Mouse (Mus musculus) heart, embryonic 15.5 days (tissue): Measurements from ENCODE around the gene Supt5. TPM values are rescaled to one million over a fixed set of nuclear protein-coding genes. Genes with fewer than 3 reads are reported as not detected.

Source experiments
- ATAC-seq: fragments of 200-750 bp; cut with Nextera tagmentation; replicated peaks from 2 replicates; pipeline ENCODE4 v1.8.0; 2017; ENCODE audit warnings: low read depth, moderate TSS enrichment; ENCODE audit not compliant: insufficient number of reproducible peaks, insufficient read depth, low FRiP score
- H3K27ac ChIP-seq: fragments of 300-500 bp; sonication (generic); 2 replicates; pipeline ENCODE4 v1.5.1; 2015; ENCODE audit warnings: mild to moderate bottlenecking, inconsistent platforms
- H3K27me3 ChIP-seq: fragments of 300-500 bp; sonication (generic); 2 replicates; pipeline ENCODE4 v1.6.1; 2015; ENCODE audit warnings: inconsistent platforms
- H3K36me3 ChIP-seq: fragments of 300-500 bp; sonication (generic); 2 replicates; pipeline ENCODE4 v1.6.1; 2015; ENCODE audit warnings: mild to moderate bottlenecking, inconsistent platforms
- H3K4me1 ChIP-seq: fragments of 300-500 bp; sonication (generic); replicated peaks from 2 replicates; pipeline ENCODE4 v1.6.1; 2015; ENCODE audit warnings: inconsistent platforms
- H3K4me2 ChIP-seq: fragments of 300-500 bp; sonication (generic); 2 replicates; pipeline ENCODE4 v1.6.1; 2015; ENCODE audit warnings: inconsistent platforms, mild to moderate bottlenecking, moderate library complexity
- H3K4me3 ChIP-seq: fragments of 300-500 bp; sonication (generic); 2 replicates; pipeline ENCODE4 v1.5.1; 2015; ENCODE audit warnings: mild to moderate bottlenecking, inconsistent platforms
- H3K9ac ChIP-seq: fragments of 300-500 bp; sonication (generic); 2 replicates; pipeline ENCODE4 v1.6.1; 2015; ENCODE audit warnings: mild to moderate bottlenecking, inconsistent platforms
- H3K9me3 ChIP-seq: fragments of 300-500 bp; sonication (generic); replicated peaks from 2 replicates; pipeline ENCODE4 v1.6.1; 2016; ENCODE audit warnings: inconsistent platforms
- WGBS: fragments of 180-500 bp; shearing (Covaris S2); methylation state at CpG from one replicate; pipeline ENCODE4 v1.1.7; 2015; ENCODE audit warnings: mixed read lengths; 5-methylcytosine and 5-hydroxymethylcytosine counted together
- polyA plus RNA-seq: library from polyadenylated mRNA; unstranded; fragments of >200 nt; fragmentation: Nextera tagmentation; extraction: Ambion mirVana; gene quantifications from 2 replicates; pipeline ENCODE4 v1.2.1, GENCODE M21; 2015

Supt5 gene
- polyA plus RNA-seq, 1 experiment from 2014 or later: 52.0 TPM

GRCm38 (mm10) chr7:28311926-28312543, 26.5 kb downstream of the Supt5 start, which contains the start of gene Timm50:
Timm50 (minus strand) TSS chr7:28312072.
- peak within 1 kb of the TSS; percentile 94 for H3K9ac ChIP-seq
- H3K9me3 ChIP-seq: no peaks in the 10 kb centered on the region
- no peaks in the 10 kb centered on the region for H3K27me3 ChIP-seq
- WGBS: under 1% methylated on average over 45 of the region's 45 CpGs
- peak; percentile 95 for ATAC-seq
- peaks cover 61% of the 10 kb centered on the region for H3K36me3 ChIP-seq
- peaks cover 17% of the 10 kb centered on the region for H3K4me1 ChIP-seq
- peak within 1 kb of the TSS; percentile 89 for H3K4me2 ChIP-seq
- H3K4me3 ChIP-seq: peak within 1 kb of the TSS; percentile 86
- H3K27ac ChIP-seq: peak within 1 kb of the TSS; percentile 75

GRCm38 (mm10) chr7:28311151-28311925, 27.2 kb downstream of the Supt5 start:
- H3K27me3 ChIP-seq: no peaks in the 10 kb centered on the region
- H3K4me2 ChIP-seq: peak overlapping the region; percentile 89
- peak overlapping the region; percentile 94 for H3K9ac ChIP-seq
- peaks cover 61% of the 10 kb centered on the region for H3K36me3 ChIP-seq
- peaks cover 17% of the 10 kb centered on the region for H3K4me1 ChIP-seq
- H3K27ac ChIP-seq: peak overlapping the region; percentile 75
- H3K9me3 ChIP-seq: no peaks in the 10 kb centered on the region
- ATAC-seq: peak; percentile 51
- 3% methylated on average over 35 of the region's 35 CpGs for WGBS
- H3K4me3 ChIP-seq: peak overlapping the region; percentile 86

- Histone ChIP-seq H3K4me3 (no peak overlapping the region), H3K9ac (no peak overlapping the region), H3K27me3 (no peaks in the 10 kb centered on the region), H3K4me1 (peaks cover 17% of the 10 kb centered on the region), H3K36me3 (peaks cover 61% of the 10 kb centered on the region), H3K4me2 (no peak overlapping the region), H3K9me3 (no peaks in the 10 kb centered on the region), H3K27ac (no peak overlapping the region)
- no peak for ATAC-seq
- 65% methylated on average over 9 of the region's 9 CpGs for WGBS
Observed at GRCm38 (mm10) chr7:28309737-28310136, 28.8 kb downstream of the Supt5 start.

DNA sequence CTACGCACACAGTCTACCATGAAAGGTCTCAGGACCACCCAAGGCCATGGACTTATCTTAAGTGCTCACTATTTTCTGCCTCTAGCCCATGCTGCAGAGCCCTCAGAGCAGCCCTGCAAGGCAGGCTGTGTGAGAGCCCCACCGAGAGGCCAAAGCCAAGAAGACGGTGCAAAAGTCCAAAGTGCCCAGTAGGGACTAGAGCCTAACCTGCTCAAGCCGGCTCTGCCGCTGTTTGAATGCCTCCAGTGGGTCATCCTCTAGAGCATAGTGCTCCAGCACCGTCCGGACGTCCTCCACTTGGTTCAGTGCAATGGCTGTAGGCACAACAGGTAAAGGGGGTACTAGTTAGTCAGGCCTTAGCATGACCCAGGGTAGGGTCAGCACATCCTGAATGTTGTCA, 32.3 kb downstream of the Supt5 start:
- no peak overlapping the region for H3K27ac ChIP-seq
- peaks cover 22% of the 10 kb centered on the region for H3K4me1 ChIP-seq
- no peak overlapping the region for H3K4me2 ChIP-seq
- ATAC-seq: no peak
- no peak overlapping the region for H3K4me3 ChIP-seq
- H3K36me3 ChIP-seq: peaks cover 54% of the 10 kb centered on the region
- WGBS: 90% methylated on average over 8 of the region's 8 CpGs
- H3K9me3 ChIP-seq: no peaks in the 10 kb centered on the region
- H3K9ac ChIP-seq: no peak overlapping the region
- H3K27me3 ChIP-seq: peaks cover 21% of the 10 kb centered on the region

GRCm38 (mm10) chr7:28305641-28306040, 32.9 kb downstream of the Supt5 start:
- peaks cover 27% of the 10 kb centered on the region for H3K27me3 ChIP-seq

GRCm38 (mm10) chr7:28301616-28302433, 36.7 kb downstream of the Supt5 start, which contains the start of gene Dll3:
Dll3 (minus strand) TSS chr7:28302238.
- H3K27ac ChIP-seq: no peak within 1 kb of the TSS
- peak within 1 kb of the TSS; percentile 65 for H3K4me2 ChIP-seq
- H3K4me1 ChIP-seq: peaks cover 13% of the 10 kb centered on the region; the same call in 1 of the 2 replicates
- WGBS: 3% methylated on average over 30 of the region's 30 CpGs
- ATAC-seq: 0 out of 2 replicates have a peak, but pooled peaks have one; percentile 51
- peaks cover 22% of the 10 kb centered on the region for H3K36me3 ChIP-seq
- H3K4me3 ChIP-seq: peak within 1 kb of the TSS; percentile 41
- H3K9me3 ChIP-seq: no peaks in the 10 kb centered on the region
- peaks cover 65% of the 10 kb centered on the region for H3K27me3 ChIP-seq
- peak within 1 kb of the TSS; percentile 35 for H3K9ac ChIP-seq

More at GRCm38 (mm10) chr7:28305641-28306040, 32.9 kb downstream of the Supt5 start:
- Histone ChIP-seq H3K27ac (no peak overlapping the region), H3K4me3 (no peak overlapping the region), H3K4me2 (no peak overlapping the region), H3K36me3 (peaks cover 54% of the 10 kb centered on the region), H3K4me1 (peaks cover 17% of the 10 kb centered on the region), H3K9me3 (no peaks in the 10 kb centered on the region), H3K9ac (no peak overlapping the region)
- 88% methylated on average over 10 of the region's 10 CpGs for WGBS
- ATAC-seq: no peak

DNA sequence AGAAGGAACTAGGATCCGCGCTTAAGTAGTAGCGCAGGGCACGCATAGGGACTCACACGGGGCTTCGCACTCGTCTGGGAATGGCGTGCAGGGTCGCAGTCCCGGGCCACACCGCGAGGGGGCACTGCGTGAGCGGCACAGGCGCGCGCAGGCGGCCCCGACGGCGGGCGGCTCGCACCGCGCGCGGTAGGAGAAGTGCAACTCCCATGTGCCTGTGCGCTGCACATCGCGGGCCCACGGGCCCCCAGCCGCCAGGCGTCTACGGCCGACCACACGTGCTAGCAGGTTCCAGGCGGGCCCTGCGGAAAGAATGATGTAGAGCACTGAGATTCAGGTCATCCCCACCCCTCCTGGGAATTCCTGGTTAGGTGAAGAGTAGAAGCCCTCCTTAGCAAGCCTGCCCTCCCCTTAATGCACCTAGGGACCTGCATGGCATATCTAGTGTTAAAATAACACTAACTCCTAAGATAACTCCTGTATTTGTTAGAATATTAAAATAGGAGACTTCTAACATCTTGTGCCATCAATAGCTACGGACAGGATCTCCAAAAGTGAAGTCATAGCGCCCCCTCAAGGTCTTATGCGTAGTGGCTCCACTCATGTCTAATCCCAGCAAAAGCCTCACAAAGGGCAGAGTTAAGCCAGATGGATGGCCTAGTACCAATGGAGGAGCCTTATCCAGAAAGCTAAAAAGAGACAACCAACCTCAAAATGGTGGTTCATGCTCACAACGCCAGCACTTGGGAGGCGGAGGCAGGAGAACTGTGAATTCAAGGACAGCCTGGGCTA, 39.5 kb downstream of the Supt5 start:
- Histone ChIP-seq H3K27ac (no peak overlapping the region), H3K4me3 (0 out of 2 replicates have a peak overlapping the region, but pooled peaks have one; percentile 14), H3K4me1 (peaks cover 20% of the 10 kb centered on the region), H3K36me3 (no peaks in the 10 kb centered on the region), H3K9me3 (no peaks in the 10 kb centered on the region), H3K4me2 (peak overlapping the region; percentile 19; the same call in 1 of the 2 replicates), H3K9ac (no peak overlapping the region), H3K27me3 (peaks cover 92% of the 10 kb centered on the region)
- WGBS: 34% methylated on average over 43 of the region's 43 CpGs
- no peak for ATAC-seq

- H3K4me1 ChIP-seq: peaks cover 19% of the 10 kb centered on the region
- no peaks in the 10 kb centered on the region for H3K36me3 ChIP-seq
- H3K9me3 ChIP-seq: no peaks in the 10 kb centered on the region
- peak overlapping the region; percentile 46 for H3K9ac ChIP-seq
- H3K27me3 ChIP-seq: peaks cover 99% of the 10 kb centered on the region
- H3K4me2 ChIP-seq: peak overlapping the region; percentile 89
- H3K27ac ChIP-seq: no peak overlapping the region
- ATAC-seq: peak; percentile 49; the same call in 1 of the 2 replicates
- whole genome bisulfite sequencing: 6% methylated on average over 58 of the region's 63 CpGs
- peak overlapping the region; percentile 57 for H3K4me3 ChIP-seq
Observed at GRCm38 (mm10) chr7:28294481-28294880, 44.1 kb downstream of the Supt5 start.

- ATAC-seq: no peak
- peak within 1 kb of the TSS; percentile 22 for H3K9ac ChIP-seq
- WGBS: 1% methylated on average over 52 of the region's 52 CpGs
Observed at GRCm38 (mm10) chr7:28290638-28291590, 47.6 kb downstream of the Supt5 start, which contains the start of gene Selenov. Selenov (minus strand) TSS chr7:28291186.

More at GRCm38 (mm10) chr7:28290638-28291590, 47.6 kb downstream of the Supt5 start, which contains the start of gene Selenov:
- Histone ChIP-seq H3K4me1 (peaks cover 19% of the 10 kb centered on the region), H3K36me3 (no peaks in the 10 kb centered on the region), H3K9me3 (no peaks in the 10 kb centered on the region), H3K4me2 (peak within 1 kb of the TSS; percentile 59), H3K27me3 (peaks cover 77% of the 10 kb centered on the region), H3K27ac (no peak within 1 kb of the TSS), H3K4me3 (peak within 1 kb of the TSS; percentile 38)
